Mouse (Mus musculus): Measurements from ENCODE around the gene Olfr305. TPM values are rescaled to one million over a fixed set of nuclear protein-coding genes. Genes with fewer than 3 reads are reported as not detected.
"Not testable (repeated sequence)": the region's sequence is repeated elsewhere in the genome, so short reads cannot be mapped to it uniquely, and the experiment has no call there.

Gene Olfr305
- total RNA-seq (2021), result not detected
- long read RNA-seq, experiment 1, result 0 reads
- long read RNA-seq, experiment 2, result 0 reads

GRCm38 (mm10) chr7:86366828-86367227 lies at the start of gene Olfr305:
TSS of gene Olfr305 (minus strand) at chr7:86366928.
- DNase-seq, result no peak
- intact Hi-C loops (cut with DNase I), result no loop called here

- no peak for DNase-seq
- intact Hi-C loops (cut with DNase I), result no loop called here
Measured at GRCm38 (mm10) chr7:86403546-86403945, 36.8 kb upstream of the Olfr305 start, which contains the start of gene Olfr301. TSS of gene Olfr301 (plus strand) at chr7:86403846.

- intact Hi-C loops (cut with DNase I), result no loop called here
- no peak for DNase-seq
Measured at GRCm38 (mm10) chr7:86397689-86398088, 31.0 kb upstream of the Olfr305 start, which contains the start of gene Olfr303. TSS of gene Olfr303 (minus strand) at chr7:86397789.

DNA sequence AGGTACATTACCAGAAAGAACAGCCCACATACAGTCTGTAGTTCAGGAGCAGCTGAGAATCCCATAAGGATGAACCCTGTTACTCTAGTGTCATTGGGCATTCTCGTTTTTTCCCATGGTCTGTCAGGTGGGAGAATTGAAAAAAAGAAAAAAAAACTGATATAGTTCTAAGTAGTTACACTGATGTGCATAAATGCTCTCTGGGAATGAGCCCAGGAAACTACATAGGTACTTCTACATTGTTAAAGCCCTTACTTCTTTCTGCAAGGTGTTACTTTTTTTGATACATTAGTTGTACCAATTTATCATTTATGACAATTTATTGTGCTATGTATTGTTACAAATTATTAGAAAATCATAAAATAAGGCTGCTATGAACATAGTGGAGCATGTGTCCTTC lies 19.8 kb upstream of the Olfr305 start, which contains the start of gene Olfr304:
Gene Olfr304, minus strand, starts transcription at position 101 of the 400 bp plus-strand sequence.
- intact Hi-C loops (cut with DNase I), result no loop called here
- DNase-seq, result no peak

DNA sequence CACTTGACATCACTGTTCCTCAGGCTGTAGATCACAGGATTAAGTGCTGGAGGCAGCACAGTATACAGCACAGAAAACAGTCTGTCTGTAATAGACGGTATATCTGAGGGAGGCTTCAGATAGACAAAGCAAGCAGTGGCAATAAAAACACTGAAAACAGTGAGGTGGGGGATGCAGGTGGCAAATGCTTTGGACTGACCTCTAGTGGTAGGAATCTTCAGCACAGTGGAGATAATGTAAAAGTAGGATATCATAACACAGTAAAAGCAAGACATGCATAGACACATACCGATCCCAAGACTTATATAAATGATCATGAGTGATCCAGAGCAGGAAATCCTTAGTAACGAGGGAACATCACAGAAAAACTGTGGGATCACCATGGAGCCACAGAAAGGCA lies 19.0 kb upstream of the Olfr305 start:
- DNase-seq, result no peak
- intact Hi-C loops (cut with DNase I), result no loop called here

- not testable (repeated sequence) for DNase-seq
Measured at GRCm38 (mm10) chr7:86346296-86346695, 20.4 kb downstream of the Olfr305 start.

DNA sequence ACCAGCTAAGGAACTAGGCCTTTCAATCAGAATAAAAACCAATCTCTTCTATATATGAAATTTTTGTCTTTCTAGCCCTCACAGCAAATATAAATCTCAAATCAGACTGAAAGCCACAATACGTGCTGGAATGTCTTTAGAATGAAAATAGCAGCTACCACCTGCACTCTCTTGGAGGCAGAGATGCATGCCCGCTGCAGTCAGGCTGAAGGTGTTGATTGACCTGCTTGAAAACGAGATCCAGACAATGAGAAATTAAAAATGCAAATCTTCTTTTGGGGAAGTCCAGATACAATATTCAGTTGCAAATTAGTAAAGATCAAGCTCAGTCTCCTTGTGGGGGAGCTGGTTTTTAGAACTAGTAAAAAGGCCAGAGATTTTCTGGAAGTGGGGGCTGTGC lies 22.5 kb downstream of the Olfr305 start:
- DNase-seq, result no peak

More at GRCm38 (mm10) chr7:86346296-86346695, 20.4 kb downstream of the Olfr305 start:
- intact Hi-C loops (cut with DNase I), result not testable (repeated sequence)

GRCm38 (mm10) chr7:86342881-86343565 lies 23.7 kb downstream of the Olfr305 start:
- intact Hi-C loops (cut with DNase I), result no loop called here

More for the DNA sequence above, 22.5 kb downstream of the Olfr305 start:
- intact Hi-C loops (cut with DNase I), result no loop called here

DNA sequence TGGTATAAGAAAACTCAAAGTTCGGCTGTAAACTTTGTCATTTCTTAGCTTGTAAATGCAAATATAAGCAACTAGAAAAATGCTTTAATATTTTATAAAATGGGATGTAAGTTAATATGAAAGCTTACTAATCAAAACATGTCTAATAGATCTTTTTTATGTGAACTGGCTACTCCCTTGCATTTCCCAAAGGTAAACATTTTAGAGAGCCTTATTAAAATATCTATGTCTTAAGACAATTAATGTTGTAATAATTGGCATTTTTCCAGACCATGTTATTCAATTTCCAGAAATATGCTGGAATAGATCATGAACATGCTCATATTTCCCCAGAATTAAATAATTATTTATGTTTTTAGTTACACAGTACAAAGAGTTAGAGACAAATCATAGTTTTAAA lies 29.2 kb downstream of the Olfr305 start, which contains the start of gene Olfr307:
Gene Olfr307, minus strand, starts transcription at position 101 of the 400 bp plus-strand sequence.
- intact Hi-C loops (cut with DNase I), result no loop called here
- DNase-seq, result no peak

More at GRCm38 (mm10) chr7:86342881-86343565, 23.7 kb downstream of the Olfr305 start:
- no peak for DNase-seq

- no peak for DNase-seq
- intact Hi-C loops (cut with DNase I), result no loop called here
Measured at GRCm38 (mm10) chr7:86325530-86325929, 41.2 kb downstream of the Olfr305 start, which contains the start of gene Olfr308. TSS of gene Olfr308 (minus strand) at chr7:86325630.

- DNase-seq, result no peak
- intact Hi-C loops (cut with DNase I), result no loop called here
Measured at GRCm38 (mm10) chr7:86321323-86321722, 45.4 kb downstream of the Olfr305 start.

GRCm38 (mm10) chr7:86313608-86314007 lies 53.1 kb downstream of the Olfr305 start, which contains the start of gene Olfr309:
TSS of gene Olfr309 (minus strand) at chr7:86313708.
- intact Hi-C loops (cut with DNase I), result no loop called here
- DNase-seq, result no peak

Other genes with a start within 250 kb of the Olfr305 start
- gene Vmn2r75, start 195.2 kb downstream of the Olfr305 start, total RNA-seq (2021), result not detected
- not detected for gene Vmn2r76, start 120.6 kb downstream of the Olfr305 start, total RNA-seq (2021)
- not detected for gene Olfr310, start 89.8 kb downstream of the Olfr305 start, total RNA-seq (2021)
- gene Olfr309, start 53.2 kb downstream of the Olfr305 start, total RNA-seq (2021), result not detected
- not detected for gene Olfr308, start 41.3 kb downstream of the Olfr305 start, total RNA-seq (2021)
- not detected for gene Olfr307, start 29.3 kb downstream of the Olfr305 start, total RNA-seq (2021)
- gene Olfr304, start 19.7 kb upstream of the Olfr305 start, total RNA-seq (2021), result not detected
- not detected for gene Olfr303, start 30.9 kb upstream of the Olfr305 start, total RNA-seq (2021)
- not detected for gene Olfr301, start 36.9 kb upstream of the Olfr305 start, total RNA-seq (2021)
- not detected for gene Olfr299, start 93.0 kb upstream of the Olfr305 start, total RNA-seq (2021)
- gene Olfr298, start 125.6 kb upstream of the Olfr305 start, total RNA-seq (2021), result not detected
- gene Olfr297, start 153.0 kb upstream of the Olfr305 start, total RNA-seq (2021), result not detected
- gene Olfr295, start 216.9 kb upstream of the Olfr305 start, total RNA-seq (2021), result not detected
- not detected for gene Olfr294, start 249.7 kb upstream of the Olfr305 start, total RNA-seq (2021)

Measured in gastrocnemius, postnatal 36 days (tissue).